Mouse (Mus musculus) right cerebral cortex, adult 18-20 months (tissue): ENCODE measurements around the gene Galk1.

Experiments used
- DNase-seq: peaks from one replicate; pipeline ENCODE4 v3.0.0; 2022; ENCODE audit warnings: mixed read lengths

Gene Galk1

DNA sequence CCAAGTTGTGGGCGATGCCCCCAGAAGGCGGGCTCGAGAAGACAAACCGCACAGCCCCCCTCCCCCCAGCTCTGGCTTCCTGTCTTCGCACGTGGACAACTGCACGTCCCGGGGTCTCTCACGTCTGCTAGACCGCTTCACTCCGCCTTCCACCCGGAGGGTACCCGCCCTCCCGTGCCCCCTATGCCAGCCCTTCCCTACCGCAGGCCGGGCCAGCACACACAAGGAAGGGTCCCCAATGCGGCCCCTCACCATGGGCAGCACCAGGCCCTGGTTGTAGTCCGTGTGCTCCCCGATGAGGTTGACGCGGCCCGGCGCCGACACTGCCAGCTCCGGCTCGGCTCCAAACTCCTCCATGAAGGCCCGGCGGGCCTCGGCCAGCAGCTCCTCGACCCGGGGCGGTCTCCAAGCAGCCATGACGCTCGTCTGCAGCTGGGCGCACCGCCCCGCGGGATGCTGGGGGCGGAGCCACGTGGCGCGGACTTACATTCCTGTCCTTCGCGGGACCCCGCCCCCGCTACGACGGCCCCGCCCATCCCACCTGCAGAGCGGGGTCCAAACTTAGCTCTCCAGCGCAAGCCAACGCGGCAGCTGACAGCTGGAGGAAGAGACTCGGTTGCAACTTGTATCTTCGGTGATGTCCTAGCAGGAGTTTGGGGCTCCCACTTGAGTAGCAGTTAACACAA is at the start of gene Galk1:
TSS of gene Galk1 (minus strand) at position 458 of the 686 bp plus-strand sequence.
- DNase-seq, result peak; percentile 89

DNA sequence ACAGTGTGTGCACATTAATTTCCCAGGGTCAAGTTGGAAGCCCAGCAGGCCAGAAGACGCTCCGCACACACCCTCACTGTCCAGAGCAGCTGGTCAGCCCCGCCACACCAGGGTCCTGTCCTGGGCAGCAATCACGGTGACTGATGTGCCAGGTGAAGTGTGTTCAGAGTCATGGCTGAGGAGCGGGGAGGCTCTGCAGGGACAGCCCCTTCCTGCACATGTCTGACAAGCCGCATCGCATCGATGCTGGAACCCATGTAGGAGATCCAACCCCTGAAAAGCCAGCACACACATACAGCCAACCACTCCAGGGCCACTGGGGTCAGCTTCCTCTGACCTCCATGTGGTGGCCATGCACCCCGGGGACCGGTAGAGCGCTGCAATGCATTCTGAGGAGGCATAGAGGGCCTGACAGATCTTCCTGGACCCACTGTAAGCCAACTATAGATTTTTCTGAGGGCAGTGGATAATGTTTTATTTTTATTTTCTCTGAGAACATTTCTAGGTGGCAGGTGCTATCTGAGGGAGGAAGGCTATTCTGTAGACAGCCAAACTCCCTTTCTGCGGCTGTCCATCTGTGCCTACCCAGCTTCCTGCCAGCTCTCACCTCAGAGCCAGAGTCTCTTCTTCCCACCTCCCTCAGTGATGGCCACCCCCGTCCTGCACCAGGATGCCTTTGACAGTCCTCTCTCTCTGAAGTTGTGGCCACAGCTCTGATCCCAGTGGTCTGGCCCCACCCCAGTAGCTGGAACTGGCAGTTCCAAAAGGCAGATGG is 49.3 kb upstream of the Galk1 start:
- peak; percentile 81 for DNase-seq

DNA sequence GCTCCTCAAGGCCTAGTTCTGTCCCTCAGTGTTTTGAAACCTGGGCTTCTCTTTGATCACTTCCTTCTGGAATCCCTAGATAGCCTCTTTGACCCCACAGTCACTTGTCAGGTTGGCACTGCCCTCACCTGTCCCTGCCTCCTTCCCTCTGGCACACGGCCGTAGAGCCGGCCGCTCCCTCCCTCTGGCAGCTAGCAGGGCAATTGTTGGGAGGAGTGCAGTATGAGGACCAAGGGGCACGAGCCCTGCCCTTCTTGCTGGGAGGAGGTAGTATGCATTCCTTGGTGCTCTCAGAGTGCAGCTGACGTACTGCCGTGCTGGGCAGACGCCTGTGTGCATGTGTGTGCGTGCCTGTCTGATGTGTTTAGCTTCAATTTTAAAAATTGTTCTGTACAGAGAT is 48.1 kb upstream of the Galk1 start:
- no peak for DNase-seq

- no peak for DNase-seq
Observed at GRCm38 (mm10) chr11:116059691-116060025, 47.1 kb upstream of the Galk1 start.

DNA sequence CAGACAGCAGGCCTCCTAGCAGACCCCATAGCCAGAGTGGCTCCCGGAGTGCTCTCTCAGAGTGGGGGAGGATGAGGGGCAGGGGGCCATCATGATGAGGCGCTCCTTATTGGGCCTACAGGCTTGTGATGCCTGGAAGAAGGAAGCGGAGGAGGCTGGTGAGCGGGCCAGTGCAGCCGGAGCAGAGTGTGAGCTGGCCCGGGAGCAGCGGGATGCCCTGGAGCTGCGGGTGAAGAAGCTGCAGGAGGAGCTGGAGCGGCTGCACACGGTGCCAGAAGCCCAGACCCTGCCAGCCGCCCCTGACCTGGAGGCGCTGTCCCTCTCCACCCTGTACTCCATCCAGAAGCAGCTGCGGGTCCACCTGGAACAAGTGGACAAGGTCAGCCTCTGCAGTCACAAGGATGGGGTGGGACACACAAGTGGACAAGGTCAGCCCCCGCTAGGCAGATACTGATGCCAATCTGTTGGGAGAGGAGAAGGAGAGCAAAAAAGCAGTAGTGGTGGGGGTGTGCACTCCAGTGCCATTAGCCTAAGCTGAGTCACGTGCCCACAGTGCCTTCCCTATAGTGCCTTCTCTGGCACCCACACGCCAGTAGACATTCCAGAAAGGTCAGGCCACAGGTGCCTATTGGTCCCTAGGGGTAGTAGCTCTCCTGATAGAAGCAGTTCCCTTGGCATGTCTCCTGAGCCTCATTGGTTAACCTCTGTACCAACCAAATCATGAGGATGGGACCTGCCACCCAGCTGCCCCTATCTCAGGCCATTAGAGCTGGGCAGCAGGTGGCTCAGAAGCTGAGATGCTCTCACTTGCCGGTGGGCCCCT is 46.6 kb upstream of the Galk1 start:
- no peak for DNase-seq

DNA sequence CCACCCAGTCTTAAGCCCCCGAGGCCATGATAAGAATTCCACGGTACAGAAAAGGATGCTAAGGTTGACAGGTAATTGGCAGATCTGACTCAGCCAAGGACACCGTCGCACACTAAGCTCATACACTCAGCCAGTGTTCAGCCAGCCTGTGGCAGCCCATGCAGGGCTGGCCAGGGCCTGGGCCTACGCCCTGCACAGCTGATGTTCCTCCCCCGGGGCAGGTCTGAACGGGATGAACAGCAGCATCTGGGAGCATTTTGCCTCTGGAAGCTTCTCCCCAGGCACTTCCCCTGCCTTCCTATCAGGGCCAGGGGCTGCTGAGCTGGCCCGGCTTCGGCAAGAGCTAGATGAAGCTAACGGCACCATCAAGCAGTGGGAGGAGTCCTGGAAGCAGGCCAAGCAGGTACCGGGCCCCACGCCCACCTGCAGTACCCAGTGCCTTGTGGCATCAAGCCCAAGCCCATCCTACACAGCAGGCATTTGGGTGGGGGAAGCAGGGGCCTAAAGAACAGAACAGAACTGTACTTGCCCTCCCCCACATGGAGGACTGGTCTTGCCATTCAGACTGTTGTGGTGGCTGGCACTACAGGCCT is 45.6 kb upstream of the Galk1 start:
- peak; percentile 63 for DNase-seq

GRCm38 (mm10) chr11:116057237-116057881 is 44.8 kb upstream of the Galk1 start:
- no peak for DNase-seq

- no peak for DNase-seq
Observed at GRCm38 (mm10) chr11:116055873-116056272, 43.4 kb upstream of the Galk1 start.

DNA sequence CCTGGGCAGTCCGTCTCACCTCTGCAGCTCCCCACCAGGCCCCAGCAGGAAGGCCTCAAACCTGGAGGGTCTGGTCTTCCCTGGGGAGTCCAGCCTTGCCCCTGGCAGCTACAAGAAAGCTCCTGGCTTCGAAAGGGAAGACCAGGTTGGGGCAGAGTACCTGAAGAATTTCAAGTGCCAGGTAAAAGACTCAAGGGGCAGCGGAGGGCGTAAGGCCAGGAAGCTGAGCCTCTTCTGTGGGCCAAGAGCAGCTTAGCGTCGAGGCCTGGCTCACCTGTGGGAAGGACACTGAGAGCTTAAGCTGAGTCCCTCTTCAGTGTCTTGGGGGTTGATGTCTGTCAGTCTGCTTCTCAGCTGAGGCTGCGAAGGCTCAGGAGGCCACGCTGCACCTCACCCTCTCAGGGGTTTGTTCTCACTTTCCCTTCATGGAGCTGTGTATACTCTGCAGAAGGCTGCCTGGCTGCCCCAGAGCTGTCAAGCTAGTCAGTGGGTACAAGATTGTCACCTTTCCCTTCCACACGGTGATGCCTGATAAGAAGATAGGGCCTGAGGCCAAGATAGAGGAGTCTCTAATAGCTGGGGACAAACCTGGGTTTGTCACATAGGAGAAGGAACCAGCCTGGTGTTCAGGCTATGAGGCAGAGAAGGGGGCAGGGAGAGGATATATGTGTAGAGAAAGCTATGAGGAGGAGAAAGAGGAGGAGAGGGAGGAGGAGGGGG is 41.2 kb upstream of the Galk1 start:
- no peak for DNase-seq

DNA sequence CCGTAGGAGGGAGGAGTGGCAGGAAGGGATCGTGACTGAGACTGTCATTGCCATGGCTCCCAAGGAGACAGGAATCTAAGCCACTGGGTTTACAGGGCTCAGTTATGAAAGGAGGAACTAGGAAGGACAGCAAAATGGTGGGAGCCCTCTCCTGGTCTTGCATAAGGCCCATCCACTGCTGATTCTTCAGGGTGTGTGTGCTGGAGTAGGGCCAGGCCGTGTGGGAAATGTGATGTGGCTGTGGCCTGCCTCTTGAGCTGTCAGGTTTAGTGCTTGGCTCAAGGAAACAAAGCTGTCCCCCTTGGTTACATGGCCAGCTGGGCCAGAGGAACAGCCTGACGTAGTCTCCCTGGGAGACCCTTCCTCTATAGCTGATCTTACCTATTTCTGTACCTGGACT is 37.7 kb upstream of the Galk1 start:
- DNase-seq, result no peak

DNA sequence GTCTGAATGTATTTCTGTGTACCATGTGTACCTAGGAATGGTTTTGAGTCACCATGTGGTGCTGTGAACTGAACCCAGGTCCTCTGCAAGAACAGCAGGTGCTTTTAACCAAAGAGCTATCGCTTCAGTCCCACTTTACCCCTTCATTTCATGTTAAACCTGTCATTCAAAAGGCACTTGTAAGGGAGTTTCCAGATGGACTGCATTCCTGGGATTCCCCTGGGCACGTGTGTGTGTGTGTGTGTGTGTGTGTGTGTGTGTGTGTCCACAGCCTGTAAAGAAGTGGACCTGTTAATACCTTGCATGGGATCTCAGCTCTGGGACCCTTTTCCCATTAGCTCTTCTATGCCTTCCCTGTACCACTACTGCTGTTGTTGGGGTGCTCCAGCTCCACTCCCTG is 37.1 kb upstream of the Galk1 start:
- no peak for DNase-seq

- no peak for DNase-seq
Observed at GRCm38 (mm10) chr11:116045173-116045572, 32.7 kb upstream of the Galk1 start.

GRCm38 (mm10) chr11:116043286-116043685 is 30.8 kb upstream of the Galk1 start:
- DNase-seq, result no peak

- DNase-seq, result no peak
Observed at GRCm38 (mm10) chr11:116042372-116043138, 30.0 kb upstream of the Galk1 start.

- no peak for DNase-seq
Observed at GRCm38 (mm10) chr11:116041833-116042232, 29.3 kb upstream of the Galk1 start.

DNA sequence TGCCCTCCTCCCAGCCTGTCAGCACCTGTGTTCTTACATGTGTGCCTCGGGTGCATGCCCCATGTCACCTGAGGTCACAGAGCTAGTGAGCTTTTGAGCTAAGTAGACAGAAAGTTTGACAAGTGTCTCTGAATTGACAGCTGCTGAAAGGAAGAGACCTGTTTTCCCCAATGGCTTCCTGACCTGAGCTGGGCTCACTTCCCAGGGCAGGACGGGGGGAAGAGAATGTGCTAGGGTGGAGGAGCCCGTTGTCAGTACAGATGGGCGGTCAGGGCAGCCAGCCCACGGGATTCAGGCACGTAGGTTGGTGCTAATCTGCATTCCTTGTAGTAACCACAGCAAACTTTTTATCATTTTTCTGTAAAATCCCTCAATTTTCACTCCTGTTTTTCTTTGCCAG is 28.1 kb upstream of the Galk1 start:
- DNase-seq, result no peak

- no peak for DNase-seq
Observed at GRCm38 (mm10) chr11:116037826-116038225, 25.3 kb upstream of the Galk1 start.

GRCm38 (mm10) chr11:116036671-116037070 is 24.2 kb upstream of the Galk1 start:
- no peak for DNase-seq

DNA sequence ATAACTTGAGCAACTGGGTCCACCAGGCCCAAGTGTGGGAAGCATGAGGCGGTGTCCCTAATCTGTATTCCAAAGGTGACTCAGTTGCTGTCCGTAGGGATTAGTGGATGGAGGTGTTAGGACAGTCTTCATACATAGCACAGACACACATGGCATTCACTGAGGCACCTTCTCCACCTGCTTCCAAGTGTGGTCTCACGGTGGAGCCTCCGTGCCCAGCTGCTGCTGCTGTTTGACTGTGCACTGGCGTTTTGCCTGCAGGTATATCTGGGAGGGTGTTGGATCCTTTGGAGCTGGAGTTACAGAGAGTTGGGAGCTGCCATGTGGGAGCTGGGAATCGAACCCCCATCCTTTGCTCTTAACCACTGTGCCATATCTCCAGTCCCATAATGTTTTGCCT is 22.1 kb upstream of the Galk1 start:
- DNase-seq, result no peak

DNA sequence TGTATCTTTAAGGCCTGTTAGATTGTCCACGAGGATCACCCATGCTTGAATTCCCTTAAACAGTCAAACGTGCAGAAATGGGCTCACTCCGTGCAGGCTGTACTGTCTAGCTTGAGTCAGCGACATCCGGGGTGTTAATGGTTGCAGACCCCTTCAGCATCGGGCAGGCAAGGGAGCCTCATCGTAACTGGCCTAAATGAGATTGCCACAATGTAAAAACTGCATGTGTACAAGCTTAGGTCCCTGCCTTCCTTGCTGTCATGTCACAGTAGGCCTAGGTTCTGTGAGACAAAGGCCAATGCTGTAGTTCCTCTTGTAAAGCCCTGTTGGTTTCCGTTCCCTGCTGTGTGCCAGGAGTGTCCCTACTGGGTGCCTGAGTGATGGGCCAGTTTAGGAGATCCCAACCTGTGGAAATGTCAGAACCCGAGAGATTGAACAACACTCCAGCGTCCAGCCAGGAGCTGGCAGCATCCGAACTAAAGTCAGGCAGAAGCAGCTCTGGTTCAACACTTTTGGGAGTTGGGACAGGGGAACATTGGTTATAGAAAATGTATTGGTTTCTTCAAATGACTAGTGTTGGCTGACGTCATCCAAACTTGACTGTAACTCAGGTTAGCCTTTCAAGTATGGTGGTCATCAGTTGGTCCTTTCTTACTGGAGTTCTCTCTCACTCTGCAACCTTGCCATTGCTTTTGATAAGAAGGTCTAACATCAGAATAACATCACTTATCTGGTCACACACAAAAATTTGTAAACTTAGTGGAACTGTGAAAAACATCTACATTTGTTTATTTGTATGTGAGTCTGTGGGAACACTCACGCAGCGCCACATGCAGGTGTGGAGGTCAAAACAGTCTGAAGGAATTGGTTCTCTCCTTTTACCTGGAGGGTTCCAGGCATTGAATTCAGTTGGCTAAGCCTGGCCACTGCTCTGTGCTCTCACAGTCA is 18.7 kb upstream of the Galk1 start:
- DNase-seq, result peak; percentile 33
